Mouse (Mus musculus) layer of hippocampus, adult 2 months (tissue): ENCODE measurements around the gene Nelfa. TPM values are rescaled to one million over a fixed set of nuclear protein-coding genes. Genes with fewer than 3 reads are reported as not detected.
A peak's percentile ranks its signal among the peaks of the same experiment; 100 is the strongest.

Experiments
- DNase-seq, 2 experiments: peaks; one replicate each; pipeline ENCODE4 v3.0.0; 2022; ENCODE audit warnings: low spot score in 2 of 2
- H3K27ac ChIP-seq: fragments of 200-600 bp; 2 replicates; pipeline ENCODE4 v1.8.1; 2022
- H3K4me3 ChIP-seq: fragments of 200-600 bp; 2 replicates; pipeline ENCODE4 v1.8.1; 2022; ENCODE audit warnings: mild to moderate bottlenecking
- CTCF ChIP-seq: fragments of 200-600 bp; conservative IDR thresholded peaks from 2 replicates; pipeline ENCODE4 v1.8.1; 2022; ENCODE audit warnings: antibody characterized with exemption, mild to moderate bottlenecking, moderate library complexity
- microRNA-seq, 2 experiments: library from miRNA; unstranded; fragments of <30 nt; microRNA quantifications; one replicate each; pipeline ENCODE4 v1.2.0; 2021
- total RNA-seq, 2 experiments: library from RNA; stranded (reverse); gene quantifications; 2 replicates each; pipeline ENCODE4 v1.2.3; 2021

Nelfa gene
- total RNA-seq, 2 experiments from 2014 or later, result 19.5 to 22.5 TPM

DNA sequence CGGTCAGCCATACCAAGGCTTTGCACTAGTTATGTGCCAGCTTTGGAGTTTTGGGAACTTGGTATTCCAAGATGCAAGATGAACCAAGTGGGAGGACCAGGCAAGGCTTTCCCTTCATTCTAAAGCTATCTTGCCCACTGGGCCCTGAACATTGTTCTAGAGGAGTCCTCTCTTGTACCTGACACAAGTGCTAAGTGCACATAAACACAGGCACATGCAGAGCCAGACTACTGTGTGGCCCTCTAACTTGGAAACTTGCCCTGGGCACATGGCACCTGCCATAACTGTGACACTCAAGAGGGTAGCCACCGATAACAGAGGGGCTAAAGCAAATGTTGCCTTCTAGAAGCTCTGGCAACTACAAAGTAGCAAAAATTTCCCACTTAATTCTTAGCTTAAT is 33.5 kb downstream of the Nelfa start:
- no peak for DNase-seq
- no peak for TF ChIP-seq CTCF
- Histone ChIP-seq H3K27ac (no peak overlapping the region), H3K4me3 (no peak overlapping the region)

DNA sequence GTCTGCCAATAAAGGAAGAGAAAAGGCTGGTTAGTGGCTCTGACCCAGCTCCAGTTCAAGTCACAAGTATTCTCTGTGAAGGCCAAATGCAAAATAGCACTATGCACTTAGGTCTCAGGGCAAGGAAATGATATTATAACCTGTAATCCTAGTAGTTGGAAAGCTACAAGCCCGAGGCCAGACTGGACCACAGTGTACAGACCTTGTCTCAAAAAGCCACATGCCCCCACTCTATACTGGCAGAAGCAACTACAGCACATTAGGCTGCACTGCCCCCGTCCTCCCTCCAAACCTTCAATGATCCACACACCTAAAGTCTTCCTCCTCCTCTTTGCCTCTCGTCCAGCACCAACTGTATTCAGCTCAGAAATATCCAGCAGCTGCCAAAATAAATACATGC is 34.9 kb downstream of the Nelfa start:
- H3K4me3 ChIP-seq, result no peak overlapping the region
- no peak for TF ChIP-seq CTCF
- H3K27ac ChIP-seq, result no peak overlapping the region
- no peak for DNase-seq

DNA sequence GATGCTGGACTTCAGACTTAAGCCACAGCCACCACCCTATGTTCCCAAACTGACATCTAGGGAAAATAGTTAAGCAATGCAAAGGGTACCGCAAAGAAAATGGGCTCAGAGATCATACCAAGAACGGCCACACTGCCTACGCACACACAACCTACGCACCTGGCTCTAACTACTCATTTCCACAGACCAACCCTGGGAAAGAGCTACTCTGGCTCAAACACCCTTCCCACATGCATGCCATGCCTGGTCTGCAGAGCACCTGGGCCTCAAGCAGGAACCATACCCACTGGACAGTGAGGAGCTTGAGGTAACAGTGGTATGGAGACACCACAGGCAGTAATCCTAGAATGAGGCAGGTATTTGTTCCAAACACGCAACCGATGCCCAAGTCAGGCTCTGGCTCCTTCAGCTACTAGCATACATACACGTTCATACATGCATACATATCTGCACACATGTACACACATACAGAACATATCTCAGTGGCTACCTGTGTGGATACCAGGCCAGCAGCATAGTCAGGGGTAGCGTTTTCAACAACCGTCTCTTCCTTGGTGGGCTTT is 35.4 kb downstream of the Nelfa start:
- H3K4me3 ChIP-seq, result no peak overlapping the region
- no peak overlapping the region for H3K27ac ChIP-seq
- TF ChIP-seq CTCF, result no peak
- no peak for DNase-seq

DNA sequence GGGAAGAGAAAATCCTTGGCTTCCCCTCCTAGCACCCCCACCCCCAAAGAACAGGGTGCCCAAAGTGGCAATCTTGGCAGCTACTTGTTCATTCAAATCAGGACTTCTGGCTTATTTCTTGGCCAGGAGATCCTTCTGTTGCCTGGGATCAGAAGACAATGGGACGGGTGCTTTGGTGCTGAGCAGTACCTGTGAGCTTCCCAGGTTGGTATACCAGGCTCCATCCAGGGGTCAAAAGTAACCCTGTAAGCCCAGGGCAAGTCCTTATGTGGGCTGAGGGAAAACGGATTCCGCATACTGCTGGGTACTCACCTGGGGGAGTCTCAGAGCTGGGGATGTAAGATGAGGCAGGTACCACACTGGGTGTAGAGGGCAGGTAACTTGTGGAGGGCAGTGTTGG is 36.1 kb downstream of the Nelfa start:
- Histone ChIP-seq H3K27ac (no peak overlapping the region), H3K4me3 (no peak overlapping the region)
- TF ChIP-seq CTCF, result no peak
- DNase-seq, result no peak

DNA sequence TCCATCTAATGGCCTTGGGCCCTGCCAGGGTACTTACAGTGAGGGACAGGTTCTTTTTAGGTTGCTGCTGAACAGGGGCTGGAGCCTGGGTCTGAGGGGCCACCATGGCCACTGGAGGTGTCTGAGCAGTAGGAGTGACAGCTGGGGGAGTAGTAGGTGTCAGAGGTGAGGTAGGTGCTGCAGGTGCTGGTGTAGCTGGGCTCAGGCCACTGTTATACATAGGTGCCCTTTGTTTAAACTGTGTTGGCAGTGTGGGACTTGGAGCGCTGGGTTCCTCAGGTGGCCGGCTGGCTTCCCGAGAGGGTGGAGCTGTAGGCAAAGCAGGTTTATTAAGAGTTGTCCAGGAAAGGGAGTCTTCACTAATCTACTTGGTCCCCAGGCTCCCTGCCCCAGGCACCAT is 37.0 kb downstream of the Nelfa start:
- H3K27ac ChIP-seq, result no peak overlapping the region
- H3K4me3 ChIP-seq, result no peak overlapping the region
- peak in 1 of 2 experiments; percentile 6 for DNase-seq
- no peak for TF ChIP-seq CTCF

DNA sequence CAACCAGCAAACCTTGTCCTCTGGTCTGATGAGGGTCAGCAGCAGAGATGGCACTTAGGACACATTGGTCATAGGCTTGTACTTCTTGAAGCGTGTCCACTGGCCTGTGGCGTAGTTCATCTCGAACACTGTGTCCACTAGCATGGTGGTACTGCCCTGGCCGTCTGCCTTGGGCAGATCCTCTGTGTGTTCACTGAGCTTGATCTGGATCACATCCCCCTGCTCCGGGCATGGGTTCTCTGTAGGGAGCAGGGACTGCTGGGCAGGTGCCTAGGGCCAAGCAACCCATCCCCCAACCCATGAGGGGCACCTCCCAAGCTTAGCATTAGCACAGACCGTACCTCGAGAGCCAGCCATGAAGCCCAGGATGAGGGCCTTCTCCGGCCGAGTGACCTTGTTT is 37.5 kb downstream of the Nelfa start:
- DNase-seq, result peak in 1 of 2 experiments; percentile 2
- Histone ChIP-seq H3K4me3 (no peak overlapping the region), H3K27ac (no peak overlapping the region)
- no peak for TF ChIP-seq CTCF

DNA sequence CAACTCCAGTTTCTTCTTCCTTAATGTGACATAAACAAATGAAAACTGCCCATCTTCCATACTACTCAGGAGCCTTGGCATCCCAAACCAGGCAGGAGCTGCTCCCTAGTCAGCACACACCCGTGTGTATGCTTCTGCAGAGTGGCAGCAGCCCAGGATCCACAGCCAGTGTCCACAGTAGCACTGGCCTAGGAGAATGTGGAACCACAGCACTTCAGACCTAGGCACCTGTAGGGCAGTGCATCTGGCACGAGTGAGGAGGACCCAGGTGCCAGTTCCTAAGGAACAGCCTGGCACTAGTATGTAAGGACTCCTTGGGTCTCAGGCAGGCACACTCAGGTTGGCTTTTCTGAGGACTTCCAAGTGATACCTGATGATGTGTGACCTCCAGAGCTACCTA is 39.1 kb downstream of the Nelfa start:
- no peak for DNase-seq
- no peak for TF ChIP-seq CTCF
- Histone ChIP-seq H3K4me3 (no peak overlapping the region), H3K27ac (no peak overlapping the region)

DNA sequence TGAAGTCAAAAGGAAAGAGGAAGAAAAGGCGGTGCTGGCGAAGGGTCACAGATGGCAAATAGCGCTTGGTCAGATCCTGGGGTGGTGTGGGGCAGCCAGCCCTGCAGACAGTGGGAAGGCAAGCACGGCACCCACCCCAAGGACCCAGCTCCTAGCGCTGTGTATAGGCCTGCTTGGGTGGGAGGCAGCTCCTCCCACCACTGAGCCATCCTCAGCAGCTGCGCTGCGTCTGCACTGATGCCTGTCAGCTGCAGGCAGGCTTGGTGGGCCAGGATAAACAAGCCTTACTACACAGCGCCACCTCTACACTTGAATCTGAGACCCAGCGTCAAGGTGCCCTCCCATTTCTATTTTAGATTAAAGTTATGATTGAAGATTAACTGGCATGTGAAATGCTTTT is 41.1 kb downstream of the Nelfa start:
- Histone ChIP-seq H3K27ac (peak overlapping the region; percentile 43; the same call in 1 of the 2 replicates), H3K4me3 (no peak overlapping the region)
- TF ChIP-seq CTCF, result no peak
- no peak for DNase-seq

DNA sequence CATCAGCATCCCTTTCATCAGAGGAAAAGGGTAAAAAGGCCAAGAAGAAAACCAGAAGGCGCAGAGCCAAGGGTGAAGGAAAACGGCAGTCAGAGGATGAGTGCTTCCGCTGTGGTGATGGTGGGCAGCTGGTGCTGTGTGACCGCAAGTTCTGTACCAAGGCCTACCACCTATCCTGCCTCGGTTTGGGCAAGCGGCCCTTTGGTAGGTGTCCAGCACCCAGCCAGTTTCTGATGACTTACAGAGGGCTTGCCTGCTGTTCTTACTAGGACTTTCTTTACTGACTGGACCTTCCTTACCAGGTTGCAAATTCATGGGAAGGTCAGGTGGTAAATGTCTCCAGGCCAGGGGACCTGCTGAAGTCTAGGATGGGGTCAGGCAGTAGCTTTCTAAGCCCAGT is 42.8 kb downstream of the Nelfa start:
- TF ChIP-seq CTCF, result no peak
- Histone ChIP-seq H3K27ac (no peak overlapping the region), H3K4me3 (no peak overlapping the region)
- DNase-seq, result no peak

DNA sequence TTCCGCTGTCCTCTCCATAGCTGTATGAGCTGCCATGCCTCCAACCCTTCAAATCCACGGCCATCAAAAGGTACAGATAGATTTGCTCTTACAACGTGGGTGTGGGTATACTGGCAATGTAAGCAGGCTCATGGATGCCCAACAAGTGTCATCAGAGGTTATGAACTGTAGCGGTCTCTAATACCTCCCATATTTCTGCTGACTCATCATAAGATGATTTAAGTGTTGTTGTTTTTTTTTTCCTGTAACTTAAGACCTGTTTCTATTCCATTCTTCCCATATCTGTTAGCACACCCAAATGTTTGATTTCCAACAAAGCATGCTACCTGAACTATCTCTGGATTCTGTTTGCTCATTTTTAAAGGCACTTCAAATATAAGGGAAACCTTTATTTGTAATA is 55.1 kb downstream of the Nelfa start:
- no peak overlapping the region for H3K27ac ChIP-seq
- no peak for DNase-seq
- H3K4me3 ChIP-seq, result no peak overlapping the region
- TF ChIP-seq CTCF, result no peak

DNA sequence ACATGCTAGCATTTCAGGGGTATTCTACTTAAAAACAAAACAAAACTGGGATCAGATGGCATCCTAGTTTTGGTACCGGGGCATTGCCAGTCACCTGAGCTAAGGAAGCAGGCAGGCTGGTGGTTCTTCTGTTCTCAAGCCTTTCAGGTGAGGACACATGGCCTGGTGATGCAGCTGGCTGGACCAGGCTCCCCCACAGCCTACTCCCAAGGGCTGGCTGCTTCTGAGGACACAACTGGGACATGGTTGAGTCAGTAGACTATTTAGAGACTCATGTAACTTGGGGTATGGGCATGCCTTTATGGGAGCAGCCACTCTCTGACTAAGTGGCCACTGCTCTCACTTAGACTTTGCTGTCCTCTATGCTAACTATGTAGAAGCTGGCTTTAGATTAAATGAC is 60.7 kb downstream of the Nelfa start:
- Histone ChIP-seq H3K27ac (no peak overlapping the region), H3K4me3 (no peak overlapping the region)
- DNase-seq, result no peak
- no peak for TF ChIP-seq CTCF

DNA sequence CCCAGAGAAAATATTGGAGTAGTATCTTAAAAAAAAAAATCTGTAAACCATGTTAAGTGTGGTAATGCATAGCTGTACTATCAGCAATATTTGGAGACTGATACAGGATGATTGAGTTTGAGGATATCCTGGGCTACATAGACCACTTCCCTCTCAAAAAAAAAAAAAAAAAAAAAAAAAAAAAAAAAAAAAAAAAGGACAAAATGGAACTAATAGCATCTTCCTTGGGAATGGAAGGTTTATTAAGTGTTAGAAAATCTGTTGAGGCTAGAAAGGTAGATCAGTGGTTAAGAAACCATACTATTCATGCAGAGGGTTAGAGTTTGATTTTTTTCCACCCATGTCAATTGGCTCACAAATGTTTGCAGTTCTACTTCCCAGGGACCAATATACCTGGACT is 78.5 kb downstream of the Nelfa start:
- no peak overlapping the region for H3K4me3 ChIP-seq
- DNase-seq, result no peak
- no peak for TF ChIP-seq CTCF
- H3K27ac ChIP-seq, result no peak overlapping the region

DNA sequence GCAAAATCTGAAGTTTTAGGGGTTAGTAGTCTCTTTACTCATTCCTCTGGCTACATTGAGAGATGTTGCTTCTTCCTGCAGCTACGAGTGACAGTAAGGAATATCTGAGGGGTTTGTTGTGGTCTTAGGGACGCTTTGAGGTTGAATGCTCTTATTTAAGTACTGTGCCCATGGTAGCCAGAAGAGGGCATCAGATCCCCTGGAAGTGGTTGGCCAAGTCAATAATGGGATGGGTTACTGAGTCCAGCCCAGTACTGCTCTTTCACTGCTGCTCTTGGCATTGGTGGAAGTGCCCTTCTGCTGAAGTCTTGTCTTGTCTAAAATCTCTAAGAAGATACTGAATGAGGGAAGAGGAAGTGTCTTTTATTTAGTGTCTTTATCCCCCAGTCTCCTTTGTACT is 82.2 kb downstream of the Nelfa start:
- DNase-seq, result no peak
- no peak overlapping the region for H3K27ac ChIP-seq

DNA sequence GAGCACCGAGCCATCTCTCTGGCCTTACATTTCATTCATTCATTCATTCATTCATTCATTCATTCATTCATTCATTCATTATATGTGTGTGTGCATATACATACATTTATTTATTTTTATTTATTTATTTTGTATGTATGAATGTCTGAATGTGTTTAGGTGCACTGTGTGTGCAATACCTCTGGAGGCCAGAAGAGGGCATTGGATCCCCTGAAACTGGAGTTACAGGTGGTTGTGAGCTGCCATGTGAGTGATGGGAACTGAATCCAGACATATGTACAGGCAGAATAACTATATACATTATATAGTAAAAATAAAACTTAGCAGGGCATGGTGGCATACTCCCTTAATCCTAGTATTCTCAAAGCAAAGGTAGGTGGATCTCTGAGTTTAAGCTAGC is 83.1 kb downstream of the Nelfa start:
- peak; percentile 64 for TF ChIP-seq CTCF
- DNase-seq, result no peak
- H3K4me3 ChIP-seq, result no peak overlapping the region
- H3K27ac ChIP-seq, result no peak overlapping the region

More for the DNA sequence above, 82.2 kb downstream of the Nelfa start:
- no peak overlapping the region for H3K4me3 ChIP-seq
- peak; percentile 52 for TF ChIP-seq CTCF

DNA sequence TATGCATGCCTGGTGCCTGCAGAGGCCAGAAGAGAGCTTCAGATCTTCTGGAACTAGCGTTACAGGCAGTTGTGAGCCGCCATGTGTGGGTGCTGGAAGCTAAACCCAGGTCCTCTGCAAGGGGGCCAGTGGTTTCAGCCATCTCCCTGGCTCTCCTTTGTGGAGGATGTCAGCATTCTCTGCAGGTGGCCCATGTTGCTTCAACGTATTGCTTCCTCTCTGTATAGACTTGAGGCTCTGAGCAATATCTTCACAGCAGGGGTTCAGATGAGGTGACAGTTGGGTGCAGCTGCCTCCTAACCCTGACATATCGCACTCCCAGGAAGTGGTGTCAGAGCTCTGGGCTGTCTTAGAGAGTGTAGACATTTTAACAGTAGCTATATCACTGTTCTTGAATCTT is 84.7 kb downstream of the Nelfa start:
- DNase-seq, result no peak
- Histone ChIP-seq H3K4me3 (no peak overlapping the region), H3K27ac (no peak overlapping the region)
- no peak for TF ChIP-seq CTCF

Small RNA genes within 50 kb of the gene (microRNA-seq; reads per million reads assigned to microRNA genes)
- gene Mir7024, result 0.55 to 1.3 reads per million in 2 experiments

Other genes starting within 250 kb of the Nelfa start
- 100 to 1,000 TPM; 137 to 139 TPM for gene Fgfr3, start 214.7 kb downstream of the Nelfa start, total RNA-seq
- 100 to 1,000 TPM in 1 of 2 experiments, 10 to 100 TPM in 1; 99.8 to 108 TPM for gene Letm1, start 153.6 kb downstream of the Nelfa start, total RNA-seq
- 100 to 1,000 TPM; 123 to 133 TPM for gene Nsd2, start 115.7 kb downstream of the Nelfa start, total RNA-seq
- 10 to 100 TPM; 57.5 to 58.0 TPM for gene Gm1673, start 47.0 kb upstream of the Nelfa start, total RNA-seq
- 100 to 1,000 TPM; 139 to 141 TPM for gene Nat8l, start 59.6 kb upstream of the Nelfa start, total RNA-seq
- gene Poln, start 233.0 kb upstream of the Nelfa start, total RNA-seq, result 1 to 10 TPM in 1 of 2 experiments, under 1 TPM in 1; 0.61 to 1.0 TPM
- gene Haus3, start 233.1 kb upstream of the Nelfa start, total RNA-seq, result 1 to 10 TPM; 6.4 to 7.3 TPM